Comparison of ENCODE assay signal across 15 mouse cellular contexts in the genomic region with DNA sequence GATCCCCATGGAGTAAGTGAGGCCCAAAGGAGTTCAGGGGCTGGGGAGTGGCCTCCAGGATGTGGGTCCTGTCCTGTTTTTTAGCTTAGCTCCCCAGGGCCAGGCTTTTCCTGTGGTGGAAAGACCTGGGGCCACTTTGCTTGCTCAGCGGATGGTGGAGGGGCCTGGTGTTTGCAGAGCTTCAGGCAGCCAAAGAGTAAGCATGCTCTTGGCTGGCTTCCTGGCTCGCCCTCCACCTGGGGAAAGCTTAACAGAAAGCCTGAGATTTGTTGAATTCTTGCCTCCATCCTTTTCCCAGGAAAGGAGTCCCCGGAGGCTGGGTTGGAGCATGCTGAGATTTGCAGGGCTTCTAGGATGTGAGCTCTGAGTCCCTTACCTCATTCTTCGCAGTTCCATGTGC. TPM values are rescaled to one million over a fixed set of nuclear protein-coding genes. Genes with fewer than 3 reads are reported as not detected.
DNase-seq lines count a peak whose midpoint lies in the region; ATAC-seq lines count a peak whose summit lies in the region.
"Had no signal": no experiment of that assay in that cellular context is flagged by ENCODE, and none has a peak within 500 bp of the region (broad histone marks: within the 10 kb centered on the region; RNA-seq: fewer than 3 reads in every experiment).

No protein-coding gene starts in this region.

- H3K4me1 ChIP-seq in heart, embryonic 15.5 days (replicated peaks) = peaks cover 60% of the 10 kb centered on the region
- peaks cover 8% of the 10 kb centered on the region; the same call in 1 of the 2 replicates for H3K4me1 ChIP-seq in embryonic facial prominence, embryonic 11.5 days (ENCODE audit: control insufficient read depth, insufficient read depth, low read length)
- H3K4me1 ChIP-seq in liver, embryonic 12.5 days = peaks cover 70% of the 10 kb centered on the region

- H3K9ac ChIP-seq in heart, embryonic 15.5 days = 0 out of 2 replicates have a peak overlapping the region, but pooled peaks have one; percentile 21
- H3K9ac ChIP-seq in embryonic facial prominence, embryonic 11.5 days (replicated peaks; ENCODE audit: low read length) = no peak overlapping the region
- H3K9ac ChIP-seq in liver, embryonic 12.5 days = no peak overlapping the region
- H3K9ac ChIP-seq: midbrain, embryonic 12.5 days; neural tube, embryonic 13.5 days had no signal

- no peaks in the 10 kb centered on the region for H3K9me3 ChIP-seq in heart, embryonic 15.5 days (replicated peaks)
- H3K9me3 ChIP-seq in embryonic facial prominence, embryonic 11.5 days (replicated peaks; ENCODE audit: control insufficient read depth, low read length) = no peaks in the 10 kb centered on the region
- H3K9me3 ChIP-seq in liver, embryonic 12.5 days (replicated peaks) = no peaks in the 10 kb centered on the region
- H3K9me3 ChIP-seq: midbrain, embryonic 12.5 days; neural tube, embryonic 13.5 days had no signal

- no peak for DNase-seq in heart, postnatal 14 days
- DNase-seq in embryonic facial prominence, embryonic 11.5 days (ENCODE audit: low spot score) = no peak
- DNase-seq in heart, postnatal 4 days = peak; percentile 45
- DNase-seq in adrenal gland, adult 8-10 months = no peak
- no peak for DNase-seq in layer of hippocampus, adult 9-11 months
- DNase-seq in thymus, adult 18-20 months = no peak
- DNase-seq: cerebellum, adult 9-10 months; kidney, adult 9 months; right cerebral cortex, postnatal 4 days; thymus, adult 2 months had no signal

- no peak overlapping the region for H3K4me2 ChIP-seq in heart, embryonic 15.5 days
- H3K4me2 ChIP-seq in embryonic facial prominence, embryonic 11.5 days (ENCODE audit: low read depth, low read length) = no peak overlapping the region
- H3K4me2 ChIP-seq in liver, embryonic 12.5 days = peak overlapping the region; percentile 92; the same call in 1 of the 2 replicates
- H3K4me2 ChIP-seq: midbrain, embryonic 12.5 days; neural tube, embryonic 13.5 days had no signal

- no peak overlapping the region for H3K4me3 ChIP-seq in heart, embryonic 15.5 days
- no peak overlapping the region for H3K4me3 ChIP-seq in embryonic facial prominence, embryonic 11.5 days (ENCODE audit: low read depth, low read length)
- H3K4me3 ChIP-seq in liver, embryonic 12.5 days = no peak overlapping the region
- H3K4me3 ChIP-seq: midbrain, embryonic 12.5 days; neural tube, embryonic 13.5 days had no signal

- intact Hi-C loops in heart, postnatal 14 days (cut with DNase I) = loop anchor here (5.0 kb wide), 2 partner anchors 93 to 137 kb away; partner anchors contain the start of gene Tnni2

- no peaks in the 10 kb centered on the region for H3K27me3 ChIP-seq in heart, embryonic 15.5 days
- H3K27me3 ChIP-seq in embryonic facial prominence, embryonic 11.5 days (ENCODE audit: control insufficient read depth, insufficient read depth, low read length) = no peaks in the 10 kb centered on the region
- H3K27me3 ChIP-seq in liver, embryonic 12.5 days (replicated peaks) = peaks cover 18% of the 10 kb centered on the region
- H3K27me3 ChIP-seq: neural tube, embryonic 13.5 days had no signal

- 53% methylated on average over 4 of the region's 4 CpGs for WGBS in heart, embryonic 15.5 days
- WGBS in embryonic facial prominence, embryonic 11.5 days = 84% methylated on average over 4 of the region's 4 CpGs
- WGBS in liver, embryonic 12.5 days (ENCODE audit: insufficient replicate concordance) = 69% methylated on average over 4 of the region's 4 CpGs

- peak overlapping the region; percentile 93 for H3K27ac ChIP-seq in heart, embryonic 15.5 days
- H3K27ac ChIP-seq in embryonic facial prominence, embryonic 11.5 days (replicated peaks; ENCODE audit: low read depth, low read length) = peak overlapping the region; percentile 56
- H3K27ac ChIP-seq in liver, embryonic 12.5 days = peak overlapping the region; percentile 91
- H3K27ac ChIP-seq: midbrain, embryonic 12.5 days had no signal

- peaks cover 4% of the 10 kb centered on the region; the same call in 1 of the 2 replicates for H3K36me3 ChIP-seq in heart, embryonic 15.5 days
- no peaks in the 10 kb centered on the region; the same call in 1 of the 2 replicates for H3K36me3 ChIP-seq in embryonic facial prominence, embryonic 11.5 days (replicated peaks; ENCODE audit: control insufficient read depth, insufficient read depth, low read depth, low read length)
- peaks cover 41% of the 10 kb centered on the region for H3K36me3 ChIP-seq in liver, embryonic 12.5 days

- ATAC-seq in heart, embryonic 15.5 days (replicated peaks; ENCODE audit: insufficient number of reproducible peaks, insufficient read depth, low FRiP score, low read depth) = no peak
- no peak for ATAC-seq in embryonic facial prominence, embryonic 11.5 days (replicated peaks; ENCODE audit: insufficient number of reproducible peaks, low FRiP score, low TSS enrichment, low read depth)
- no peak for ATAC-seq in liver, embryonic 12.5 days

RNA-seq across cellular contexts. Expression of gene Mrpl23, which starts 2.6 kb away (rescaled TPM):
- 17.0 and 18.7 TPM in 2 replicates for polyA plus RNA-seq in heart, embryonic 15.5 days (2015; fragmentation: Nextera tagmentation; extraction: Ambion mirVana)
- total RNA-seq in heart, postnatal 14 days (2021) = 1 to 10 TPM; 2.7 to 7.4 TPM
- polyA plus RNA-seq in embryonic facial prominence, embryonic 11.5 days (2014; fragmentation: Nextera tagmentation; extraction: Ambion mirVana) = 16.4 and 17.2 TPM in 2 replicates
- 1 to 10 TPM; 3.7 to 6.4 TPM for total RNA-seq in heart, postnatal 4 days (2021)
- polyA plus RNA-seq in liver, embryonic 12.5 days (2016; fragmentation: Nextera tagmentation; extraction: Ambion mirVana) = 10.4 and 14.4 TPM in 2 replicates
- total RNA-seq in adrenal gland, adult 8-10 months (2022) = 10 to 100 TPM in 1 of 4 experiments, 1 to 10 TPM in 3; 2.2 to 13.7 (median 4.8) TPM

RNA-seq across cellular contexts. Expression of gene Tnnt3, which starts 36.5 kb away (rescaled TPM):
- 4.6 and 4.8 TPM in 2 replicates for polyA plus RNA-seq in heart, embryonic 15.5 days (2015; fragmentation: Nextera tagmentation; extraction: Ambion mirVana)
- 1 to 10 TPM; 1.2 to 1.4 TPM for total RNA-seq in heart, postnatal 14 days (2021)
- 1.5 and 2.8 TPM in 2 replicates for polyA plus RNA-seq in embryonic facial prominence, embryonic 11.5 days (2014; fragmentation: Nextera tagmentation; extraction: Ambion mirVana)
- total RNA-seq in heart, postnatal 4 days (2021) = 10 to 100 TPM in 1 of 2 experiments, under 1 TPM in 1; 0.98 to 10.9 TPM
- 0.51 TPM in 1 of 2 replicates, not detected in the other for polyA plus RNA-seq in liver, embryonic 12.5 days (2016; fragmentation: Nextera tagmentation; extraction: Ambion mirVana)
- total RNA-seq in adrenal gland, adult 8-10 months (2022) = 1 to 10 TPM in 3 of 4 experiments, not detected in 1; 1.1 to 1.5 (median 1.3) TPM
- total RNA-seq: left cerebral cortex, postnatal 14 days had no signal
